Mouse (Mus musculus) gastrocnemius, postnatal 25 days (tissue): ENCODE data around the gene Ankib1. TPM values are rescaled to one million over a fixed set of nuclear protein-coding genes. Genes with fewer than 3 reads are reported as not detected.

Source experiments
- DNase-seq: peaks from one replicate; pipeline ENCODE4 v3.0.0; 2022
- microRNA-seq, 2 experiments: library from miRNA; unstranded; fragments of <30 nt; microRNA quantifications; one replicate each; pipeline ENCODE4 v1.2.0; 2021; ENCODE audit warnings: borderline replicate concordance in 2 of 2
- total RNA-seq, 2 experiments: library from RNA; stranded (reverse); gene quantifications; 1 replicate in 1 of 2; 2 replicates in 1 of 2; pipeline ENCODE4 v1.2.3; 2021

Gene Ankib1
- total RNA-seq, 2 experiments from 2014 or later, result 14.5 to 17.3 TPM

- DNase-seq, result no peak
Measured at GRCm38 (mm10) chr5:3646991-3647707, 155.6 kb downstream of the Ankib1 start.

- DNase-seq, result no peak
Measured at GRCm38 (mm10) chr5:3646539-3646938, 156.2 kb downstream of the Ankib1 start.

GRCm38 (mm10) chr5:3645326-3645725 lies 157.4 kb downstream of the Ankib1 start:
- no peak for DNase-seq

GRCm38 (mm10) chr5:3644621-3645020 lies 158.1 kb downstream of the Ankib1 start:
- no peak for DNase-seq

Small RNA genes within 50 kb of the gene (microRNA-seq; reads per million reads assigned to microRNA genes)
- gene Gm22926, result 0 reads per million in 2 experiments
- gene Gm26238, result 0 reads per million in 2 experiments

Other genes starting within 250 kb of the Ankib1 start
- 1 to 10 TPM; 3.2 to 4.2 TPM for gene 1700109H08Rik, start 231.4 kb downstream of the Ankib1 start, total RNA-seq
- gene Pex1, start 206.9 kb downstream of the Ankib1 start, total RNA-seq, result 1 to 10 TPM; 6.4 to 7.1 TPM
- gene Rbm48, start 206.3 kb downstream of the Ankib1 start, total RNA-seq, result 1 to 10 TPM; 4.3 to 4.7 TPM
- gene Tmbim7, start 151.7 kb downstream of the Ankib1 start, total RNA-seq, result not detected
- gene Gatad1, start 145.7 kb downstream of the Ankib1 start, total RNA-seq, result 10 to 100 TPM; 70.8 to 78.5 TPM
- gene Krit1, start 259 bp upstream of the Ankib1 start, total RNA-seq, result 10 to 100 TPM; 14.5 to 15.3 TPM
- under 1 TPM in 1 of 2 experiments, not detected in 1; 0.08 TPM for gene Lrrd1, start 42.2 kb upstream of the Ankib1 start, total RNA-seq
- gene Mterf1a, start 91.0 kb upstream of the Ankib1 start, total RNA-seq, result 1 to 10 TPM; 1.3 TPM
- 10 to 100 TPM; 37.2 to 45.0 TPM for gene Akap9, start 125.1 kb upstream of the Ankib1 start, total RNA-seq